ENCODE assay signal across 11 mouse cellular contexts in the genomic region with DNA sequence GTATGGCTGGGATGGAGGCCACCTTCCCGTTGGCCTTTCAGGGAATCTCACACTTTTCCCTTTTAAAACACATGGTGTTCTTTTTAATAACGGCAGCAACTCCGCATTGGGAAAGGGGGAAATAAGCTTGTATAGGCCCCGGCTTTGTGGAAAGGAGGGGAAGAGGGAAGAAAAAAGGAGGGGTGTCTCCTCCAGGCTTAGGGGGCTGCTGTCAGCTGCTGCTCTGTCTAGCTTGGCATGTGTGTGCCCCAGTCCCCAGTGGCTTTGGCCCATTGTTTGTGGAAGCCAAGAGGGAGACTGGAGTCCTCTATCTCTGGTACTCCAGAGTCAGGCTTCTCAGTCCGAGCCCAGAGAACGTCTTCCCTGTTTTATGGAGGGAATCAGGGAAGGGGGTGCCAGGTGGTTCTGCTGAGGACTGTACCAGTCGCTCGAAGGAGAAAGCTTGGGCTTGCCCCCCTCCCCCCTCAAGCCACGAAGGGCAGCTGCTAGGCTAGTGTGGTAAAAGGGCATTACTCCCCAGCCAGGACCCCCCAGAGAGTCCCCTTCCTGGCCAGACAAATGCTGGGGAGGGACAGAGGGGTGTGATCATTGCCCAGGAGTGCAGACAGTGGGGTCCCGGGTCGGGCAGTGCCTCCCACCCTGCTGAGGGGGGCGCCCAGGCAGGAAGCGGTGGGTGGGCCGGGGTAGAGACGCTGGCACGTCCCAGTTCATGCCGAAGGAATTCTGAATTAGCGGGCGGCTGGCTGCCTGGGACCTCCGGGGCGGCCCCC. TPM values are rescaled to one million over a fixed set of nuclear protein-coding genes. Genes with fewer than 3 reads are reported as not detected.
A peak's percentile ranks its signal among the peaks of the same experiment; 100 is the strongest.
DNase-seq lines count a peak whose midpoint lies in the region; ATAC-seq and TF ChIP-seq lines count a peak whose summit lies in the region.
"Had no signal": no experiment of that assay in that cellular context is flagged by ENCODE, and none has a peak within 500 bp of the region (broad histone marks: within the 10 kb centered on the region; RNA-seq: fewer than 3 reads in every experiment).

No protein-coding gene starts in this region.

- peaks cover 13% of the 10 kb centered on the region for H3K79me2 ChIP-seq in myocyte (ENCODE audit: control insufficient read depth, insufficient read depth)

- H3ac ChIP-seq in myocyte (ENCODE audit: control insufficient read depth, insufficient read length) = peak overlapping the region; percentile 5

- TF ChIP-seq CTCF in embryonic fibroblast, embryonic 13.5 days (IDR thresholded peaks at IDR 0.05; ENCODE audit: borderline replicate concordance, insufficient read depth, low read length) = no peak

- no peak overlapping the region for H3K27ac ChIP-seq in lung, embryonic 15.5 days
- H3K27ac ChIP-seq in embryonic fibroblast, embryonic 13.5 days (ENCODE audit: insufficient read depth, low read length) = peak overlapping the region; percentile 75
- no peak overlapping the region for H3K27ac ChIP-seq in hindbrain, embryonic 13.5 days
- H3K27ac ChIP-seq: liver, embryonic 13.5 days had no signal

- peaks cover 50% of the 10 kb centered on the region for H3K4me1 ChIP-seq in lung, embryonic 15.5 days
- no peaks in the 10 kb centered on the region for H3K4me1 ChIP-seq in embryonic fibroblast, embryonic 13.5 days (ENCODE audit: control insufficient read depth, insufficient read depth, low read length)
- peaks cover 38% of the 10 kb centered on the region for H3K4me1 ChIP-seq in hindbrain, embryonic 13.5 days (replicated peaks)

- H3K9me3 ChIP-seq in lung, embryonic 15.5 days = no peaks in the 10 kb centered on the region
- H3K9me3 ChIP-seq in hindbrain, embryonic 13.5 days = no peaks in the 10 kb centered on the region
- H3K9me3 ChIP-seq: liver, embryonic 13.5 days had no signal

- ATAC-seq in lung, embryonic 15.5 days (ENCODE audit: borderline replicate concordance, extremely low read depth, low FRiP score, low TSS enrichment) = no peak
- peak; percentile 29; the same call in 1 of the 2 replicates for ATAC-seq in hindbrain, embryonic 13.5 days (ENCODE audit: low FRiP score)

- peak overlapping the region; percentile 54 for H3K4me3 ChIP-seq in lung, embryonic 15.5 days
- peak overlapping the region; percentile 41 for H3K4me3 ChIP-seq in embryonic fibroblast, embryonic 13.5 days (ENCODE audit: insufficient read depth, low read length)
- peak overlapping the region; percentile 12 for H3K4me3 ChIP-seq in hindbrain, embryonic 13.5 days
- H3K4me3 ChIP-seq in myocyte = peak overlapping the region; percentile 47
- H3K4me3 ChIP-seq: erythroblast, embryonic 14.5 days; liver, embryonic 13.5 days had no signal

- 5% methylated on average over 21 of the region's 21 CpGs for WGBS in lung, embryonic 15.5 days
- 3% methylated on average over 21 of the region's 21 CpGs for WGBS in hindbrain, embryonic 13.5 days

- H3K27me3 ChIP-seq in lung, embryonic 15.5 days = peaks cover 93% of the 10 kb centered on the region
- H3K27me3 ChIP-seq in hindbrain, embryonic 13.5 days = peaks cover 100% of the 10 kb centered on the region
- H3K27me3 ChIP-seq in myocyte (ENCODE audit: control insufficient read depth, insufficient read depth, insufficient read length) = no peaks in the 10 kb centered on the region

- peak overlapping the region; percentile 82 for H3K4me2 ChIP-seq in lung, embryonic 15.5 days
- peak overlapping the region; percentile 17; the same call in 1 of the 2 replicates for H3K4me2 ChIP-seq in hindbrain, embryonic 13.5 days
- peak overlapping the region; percentile 79 for H3K4me2 ChIP-seq in myocyte (ENCODE audit: low read depth)
- H3K4me2 ChIP-seq: liver, embryonic 13.5 days had no signal

- no peak for DNase-seq in lung, postnatal 36 days
- no peak for DNase-seq in ovary, adult 18-20 months (ENCODE audit: low spot score)
- DNase-seq in adrenal gland, postnatal 4 days (ENCODE audit: low spot score in 2 of 2) = no peak
- DNase-seq in gastrocnemius, adult 8-10 months (ENCODE audit: low spot score in 2 of 2) = no peak
- DNase-seq: kidney, postnatal 10 days; liver, embryonic 13.5 days had no signal

- H3K9ac ChIP-seq in lung, embryonic 15.5 days = peak overlapping the region; percentile 41
- H3K9ac ChIP-seq in hindbrain, embryonic 13.5 days = 0 out of 2 replicates have a peak overlapping the region, but pooled peaks have one; percentile 43
- H3K9ac ChIP-seq: liver, embryonic 13.5 days had no signal

- H3K36me3 ChIP-seq in lung, embryonic 15.5 days = no peaks in the 10 kb centered on the region
- H3K36me3 ChIP-seq in hindbrain, embryonic 13.5 days = no peaks in the 10 kb centered on the region
- no peaks in the 10 kb centered on the region for H3K36me3 ChIP-seq in myocyte (ENCODE audit: control insufficient read depth, insufficient read depth)
- H3K36me3 ChIP-seq: liver, embryonic 13.5 days had no signal

- TF ChIP-seq POLR2A in embryonic fibroblast, embryonic 13.5 days (IDR thresholded peaks at IDR 0.05; ENCODE audit: low read depth, low read length) = 0 out of 2 replicates have a peak, but pooled peaks have one; percentile 6
- no peak for TF ChIP-seq POLR2A in myocyte (IDR thresholded peaks at IDR 0.05; ENCODE audit: insufficient read length, low read depth)

TF ChIP-seq in myocyte, 11 proteins besides CTCF, POLR2A, EP300 and RAD21:
- TF ChIP-seq POLR2AphosphoS2 (IDR thresholded peaks at IDR 0.05; ENCODE audit: insufficient read length, low read depth) (no peak), TCF3 (IDR thresholded peaks at IDR 0.05; ENCODE audit: insufficient read length, low read depth) (no peak), E2F4 (IDR thresholded peaks at IDR 0.05; ENCODE audit: insufficient read depth) (no peak), REST (IDR thresholded peaks at IDR 0.05; ENCODE audit: insufficient read depth, insufficient read length) (no peak), CEBPB (IDR thresholded peaks at IDR 0.05; ENCODE audit: insufficient read depth, poor library complexity, severe bottlenecking) (no peak), MYOG (IDR thresholded peaks at IDR 0.05; ENCODE audit: control insufficient read depth in 1 of 3, insufficient read depth in 1 of 3, insufficient read length in 2 of 3, low read depth in 2 of 3) (no peak), SRF (IDR thresholded peaks at IDR 0.05; ENCODE audit: control insufficient read depth, insufficient read length, low read depth) (no peak), MAX (IDR thresholded peaks at IDR 0.05; ENCODE audit: low read depth) (no peak), USF1 (IDR thresholded peaks at IDR 0.05; ENCODE audit: low read depth) (no peak), TCF12 (IDR thresholded peaks at IDR 0.05; ENCODE audit: insufficient read depth, poor library complexity, severe bottlenecking) (no peak), MYOD1 (IDR thresholded peaks at IDR 0.05; ENCODE audit: control insufficient read depth in 1 of 3, insufficient read length in 2 of 3, low read depth in 2 of 3) (no peak)

RNA-seq across cellular contexts. Expression of a gene that starts 2.2 kb away (rescaled TPM):
- polyA plus RNA-seq in lung, embryonic 15.5 days (2015; fragmentation: Nextera tagmentation; extraction: Ambion mirVana) = 181 and 186 TPM in 2 replicates
- 215 and 351 TPM in 2 replicates for polyA plus RNA-seq in embryonic fibroblast, embryonic 13.5 days (2011; ENCODE audit: insufficient read length, low read depth, missing spikeins)
- polyA plus RNA-seq in hindbrain, embryonic 13.5 days (2015; fragmentation: Nextera tagmentation; extraction: Ambion mirVana) = 2.2 and 2.9 TPM in 2 replicates
- 99.1 TPM for polyA plus RNA-seq in myocyte (2012; fragmentation: generic; extraction: Trizol)
- under 1 TPM in 1 of 2 experiments, not detected in 1; 0.45 TPM for total RNA-seq in adrenal gland, postnatal 4 days (2021)
- total RNA-seq in gastrocnemius, adult 8-10 months (2022) = 1 to 10 TPM; 1.1 to 2.5 (median 2.3) TPM

RNA-seq across cellular contexts. Expression of a gene that starts 8.0 kb away (rescaled TPM):
- 6.5 and 6.6 TPM in 2 replicates for polyA plus RNA-seq in lung, embryonic 15.5 days (2015; fragmentation: Nextera tagmentation; extraction: Ambion mirVana)
- 0.58 and 1.5 TPM in 2 replicates for polyA plus RNA-seq in embryonic fibroblast, embryonic 13.5 days (2011; ENCODE audit: insufficient read length, low read depth, missing spikeins)
- polyA plus RNA-seq in hindbrain, embryonic 13.5 days (2015; fragmentation: Nextera tagmentation; extraction: Ambion mirVana) = 78.5 and 78.8 TPM in 2 replicates
- polyA plus RNA-seq in myocyte (2012; fragmentation: generic; extraction: Trizol) = 0.04 TPM
- 1 to 10 TPM; 3.6 to 5.0 TPM for total RNA-seq in adrenal gland, postnatal 4 days (2021)
- total RNA-seq in gastrocnemius, adult 8-10 months (2022) = not detected
- polyA plus RNA-seq: erythroblast, embryonic 14.5 days had no signal

RNA-seq across cellular contexts. Expression of a gene that starts 11.4 kb away (rescaled TPM):
- 120 and 122 TPM in 2 replicates for polyA plus RNA-seq in lung, embryonic 15.5 days (2015; fragmentation: Nextera tagmentation; extraction: Ambion mirVana)
- polyA plus RNA-seq in embryonic fibroblast, embryonic 13.5 days (2011; ENCODE audit: insufficient read length, low read depth, missing spikeins) = 29.9 and 46.6 TPM in 2 replicates
- polyA plus RNA-seq in hindbrain, embryonic 13.5 days (2015; fragmentation: Nextera tagmentation; extraction: Ambion mirVana) = 147 and 148 TPM in 2 replicates
- 259 TPM for polyA plus RNA-seq in myocyte (2012; fragmentation: generic; extraction: Trizol)
- 100 to 1,000 TPM; 105 to 109 TPM for total RNA-seq in adrenal gland, postnatal 4 days (2021)
- 100 to 1,000 TPM; 175 to 196 (median 181) TPM for total RNA-seq in gastrocnemius, adult 8-10 months (2022)

RNA-seq across cellular contexts. Expression of a gene that starts 15.4 kb away (rescaled TPM):
- 909 and 953 TPM in 2 replicates for polyA plus RNA-seq in lung, embryonic 15.5 days (2015; fragmentation: Nextera tagmentation; extraction: Ambion mirVana)
- polyA plus RNA-seq in embryonic fibroblast, embryonic 13.5 days (2011; ENCODE audit: insufficient read length, low read depth, missing spikeins) = 547 and 589 TPM in 2 replicates
- polyA plus RNA-seq in hindbrain, embryonic 13.5 days (2015; fragmentation: Nextera tagmentation; extraction: Ambion mirVana) = 715 and 758 TPM in 2 replicates
- polyA plus RNA-seq in myocyte (2012; fragmentation: generic; extraction: Trizol) = 2,253 TPM
- 1,000 to 10,000 TPM; 1,529 to 1,618 TPM for total RNA-seq in adrenal gland, postnatal 4 days (2021)
- total RNA-seq in gastrocnemius, adult 8-10 months (2022) = 100 to 1,000 TPM; 794 to 918 (median 839) TPM

RNA-seq across cellular contexts. Expression of a gene that starts 18.4 kb away (rescaled TPM):
- polyA plus RNA-seq in lung, embryonic 15.5 days (2015; fragmentation: Nextera tagmentation; extraction: Ambion mirVana) = 26.2 and 27.1 TPM in 2 replicates
- 21.4 and 31.7 TPM in 2 replicates for polyA plus RNA-seq in embryonic fibroblast, embryonic 13.5 days (2011; ENCODE audit: insufficient read length, low read depth, missing spikeins)
- polyA plus RNA-seq in hindbrain, embryonic 13.5 days (2015; fragmentation: Nextera tagmentation; extraction: Ambion mirVana) = 24.3 and 25.8 TPM in 2 replicates
- polyA plus RNA-seq in myocyte (2012; fragmentation: generic; extraction: Trizol) = 32.5 TPM
- 10 to 100 TPM; 18.7 to 20.4 TPM for total RNA-seq in adrenal gland, postnatal 4 days (2021)
- 1 to 10 TPM; 6.6 to 9.7 (median 7.5) TPM for total RNA-seq in gastrocnemius, adult 8-10 months (2022)

Comparison
In these comparisons a context has a peak if more than half of its experiments do, and no peak if none do; other contexts are left out.
1. H3K4me2 ChIP-seq: peak in every context shown above with its lines; median percentile 82 in lung, embryonic 15.5 days; 79 in myocyte; 17 in hindbrain, embryonic 13.5 days.
2. RNA of a gene that starts 2.2 kb away (polyA plus RNA-seq): 215 to 351 TPM in embryonic fibroblast, embryonic 13.5 days, 181 to 186 TPM in lung, embryonic 15.5 days and 99.1 TPM in myocyte (single experiment); 2.2 to 2.9 TPM in hindbrain, embryonic 13.5 days; every median in the first group is over 10 times any median in the second.
3. RNA of a gene that starts 8.0 kb away (polyA plus RNA-seq): 78.5 to 78.8 TPM in hindbrain, embryonic 13.5 days; 6.5 to 6.6 TPM in lung, embryonic 15.5 days, 0.58 to 1.5 TPM in embryonic fibroblast, embryonic 13.5 days and 0.04 TPM in myocyte (single experiment); every median in the first group is over 10 times any median in the second.
4. Peak in every context shown above with its lines, with median percentiles within 50 percentile points of each other: H3K4me3 ChIP-seq.